Mouse (Mus musculus) MEL (cell line): ENCODE data around the gene Syne4.
A peak's percentile ranks its signal among the peaks of the same experiment; 100 is the strongest.

Source experiments
- CTCF ChIP-seq, 3 experiments: IDR thresholded peaks in 2 of 3; conservative IDR thresholded peaks in 1 of 3; 2 replicates each; pipeline ENCODE4 v1.5.1; 2011 to 2012; ENCODE audit warnings: low read length in 3 of 3, low read depth in 2 of 3, mild to moderate bottlenecking in 2 of 3, improper control_type of control experiment in 1 of 3, inconsistent platforms in 1 of 3, mixed read lengths in 1 of 3, moderate library complexity in 1 of 3; ENCODE audit not compliant: control insufficient read depth in 1 of 3, insufficient read depth in 1 of 3, poor library complexity in 1 of 3, severe bottlenecking in 1 of 3
- MAFK ChIP-seq: IDR thresholded peaks from 2 replicates; pipeline ENCODE4 v1.6.1; 2011; ENCODE audit warnings: low read depth, mild to moderate bottlenecking, low read length, improper control_type of control experiment, borderline replicate concordance
- POLR2AphosphoS5 ChIP-seq: IDR thresholded peaks from 2 replicates; pipeline ENCODE4 v1.6.1; 2012; ENCODE audit warnings: low read depth, borderline replicate concordance, mild to moderate bottlenecking, inconsistent platforms, low read length, moderate library complexity, mixed read lengths
- TCF12 ChIP-seq: IDR thresholded peaks from 2 replicates; pipeline ENCODE4 v1.6.1; 2014; ENCODE audit warnings: low read depth, mild to moderate bottlenecking, inconsistent platforms, low read length, improper control_type of control experiment, moderate library complexity

DNA sequence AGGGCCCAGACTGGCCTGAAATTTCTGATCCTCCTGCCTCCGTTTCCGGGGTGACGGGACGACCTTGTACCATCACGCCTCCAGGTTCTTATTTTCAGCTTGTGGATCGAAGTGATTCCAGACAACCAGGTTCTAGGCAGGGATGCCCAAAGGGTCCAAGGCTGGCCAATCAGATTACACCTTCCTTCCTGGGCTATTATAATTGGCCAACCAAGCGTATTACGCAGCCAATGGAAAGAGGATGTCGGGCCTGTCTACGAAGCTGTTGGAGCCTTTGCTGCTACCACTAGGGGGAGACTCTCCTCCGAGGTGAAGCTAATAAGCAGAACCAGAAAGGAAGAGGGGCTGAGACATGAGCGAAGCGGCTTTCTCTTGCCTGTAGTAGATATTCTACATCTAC lies 17.3 kb downstream of the Syne4 start:
- TF ChIP-seq POLR2AphosphoS5 (no peak), CTCF (IDR thresholded peaks at IDR 0.05 in 2 of 3, conservative IDR thresholded peaks at IDR 0.05 in 1 of 3; ENCODE audit: control insufficient read depth in 1 of 3, insufficient read depth in 1 of 3, low read depth in 2 of 3, low read length in 3 of 3, poor library complexity in 1 of 3, severe bottlenecking in 1 of 3) (peak; percentile 82 to 96 (median 96)), MAFK (no peak), TCF12 (no peak)
